25 mouse cellular contexts compared by ENCODE assay signal in genomic region chr3:65115164-65115563, GRCm38 (mm10). TPM values are rescaled to one million over a fixed set of nuclear protein-coding genes. Genes with fewer than 3 reads are reported as not detected.
"Had no signal": no experiment of that assay in that cellular context is flagged by ENCODE, and none has a peak within 500 bp of the region (broad histone marks: within the 10 kb centered on the region; RNA-seq: fewer than 3 reads in every experiment).

No protein-coding gene starts in this region.

- H3K4me3 ChIP-seq: intestine, embryonic 15.5 days; kidney, embryonic 15.5 days; limb, embryonic 10.5 days; limb, embryonic 13.5 days; liver, embryonic 12.5 days; liver, embryonic 15.5 days; lung, embryonic 15.5 days; megakaryocyte, embryonic 14.5 days; midbrain, embryonic 10.5 days; midbrain, embryonic 13.5 days; myocyte; neural tube, embryonic 13.5 days had no signal

- DNase-seq: kidney, adult 11 months; kidney, adult 8-10 months; kidney, postnatal 10 days; kidney, postnatal 36 days; liver; lung, adult 18-20 months; lung, postnatal 10 days; lung, postnatal 36 days; thymus, adult 2 months; thymus, postnatal 14 days; thymus, postnatal 4 days had no signal

- H3K9ac ChIP-seq: intestine, embryonic 15.5 days; kidney, embryonic 15.5 days; limb, embryonic 13.5 days; liver, embryonic 12.5 days; liver, embryonic 15.5 days; lung, embryonic 15.5 days; midbrain, embryonic 13.5 days; neural tube, embryonic 13.5 days had no signal

- H3K4me1 ChIP-seq: intestine, embryonic 15.5 days; liver, embryonic 12.5 days; liver, embryonic 15.5 days; lung, embryonic 15.5 days; megakaryocyte, embryonic 14.5 days had no signal

- H3K9me3 ChIP-seq: intestine, embryonic 15.5 days; kidney, embryonic 15.5 days; limb, embryonic 10.5 days; limb, embryonic 13.5 days; liver, embryonic 12.5 days; liver, embryonic 15.5 days; lung, embryonic 15.5 days; midbrain, embryonic 10.5 days; midbrain, embryonic 13.5 days; neural tube, embryonic 13.5 days had no signal

- H3K27me3 ChIP-seq: intestine, embryonic 15.5 days; lung, embryonic 15.5 days had no signal

- H3K27ac ChIP-seq: intestine, embryonic 15.5 days; kidney, embryonic 15.5 days; limb, embryonic 10.5 days; limb, embryonic 13.5 days; liver, embryonic 12.5 days; liver, embryonic 15.5 days; lung, embryonic 15.5 days; midbrain, embryonic 10.5 days; midbrain, embryonic 13.5 days; neural tube, embryonic 13.5 days had no signal

- H3K36me3 ChIP-seq: intestine, embryonic 15.5 days; kidney, embryonic 15.5 days; limb, embryonic 10.5 days; limb, embryonic 13.5 days; liver, embryonic 12.5 days; liver, embryonic 15.5 days; lung, embryonic 15.5 days; midbrain, embryonic 10.5 days; midbrain, embryonic 13.5 days; neural tube, embryonic 13.5 days had no signal

- ATAC-seq: intestine, embryonic 15.5 days; liver, embryonic 12.5 days; midbrain, embryonic 13.5 days; midbrain, embryonic 16.5 days had no signal

- H3K4me2 ChIP-seq: intestine, embryonic 15.5 days; kidney, embryonic 15.5 days; limb, embryonic 13.5 days; liver, embryonic 12.5 days; liver, embryonic 15.5 days; lung, embryonic 15.5 days; midbrain, embryonic 13.5 days; neural tube, embryonic 13.5 days had no signal

RNA-seq across cellular contexts. Expression of gene Kcnab1, which starts 6.0 kb away (rescaled TPM):
- total RNA-seq: monocyte, adult 5-6 weeks had no signal
